Mouse (Mus musculus) CD4-positive, CD25-positive, alpha-beta regulatory T cell (primary cell): ENCODE data around the gene Myo9b. TPM values are rescaled to one million over a fixed set of nuclear protein-coding genes. Genes with fewer than 3 reads are reported as not detected.

Experiments used
- polyA plus RNA-seq: library from polyadenylated mRNA; unstranded; fragments of 100-300 nt; shearing (Covaris generic); gene quantifications from one replicate; pipeline ENCODE4 v1.2.1, GENCODE M21; 2017

Gene Myo9b
- 63.8 TPM for polyA plus RNA-seq

DNA sequence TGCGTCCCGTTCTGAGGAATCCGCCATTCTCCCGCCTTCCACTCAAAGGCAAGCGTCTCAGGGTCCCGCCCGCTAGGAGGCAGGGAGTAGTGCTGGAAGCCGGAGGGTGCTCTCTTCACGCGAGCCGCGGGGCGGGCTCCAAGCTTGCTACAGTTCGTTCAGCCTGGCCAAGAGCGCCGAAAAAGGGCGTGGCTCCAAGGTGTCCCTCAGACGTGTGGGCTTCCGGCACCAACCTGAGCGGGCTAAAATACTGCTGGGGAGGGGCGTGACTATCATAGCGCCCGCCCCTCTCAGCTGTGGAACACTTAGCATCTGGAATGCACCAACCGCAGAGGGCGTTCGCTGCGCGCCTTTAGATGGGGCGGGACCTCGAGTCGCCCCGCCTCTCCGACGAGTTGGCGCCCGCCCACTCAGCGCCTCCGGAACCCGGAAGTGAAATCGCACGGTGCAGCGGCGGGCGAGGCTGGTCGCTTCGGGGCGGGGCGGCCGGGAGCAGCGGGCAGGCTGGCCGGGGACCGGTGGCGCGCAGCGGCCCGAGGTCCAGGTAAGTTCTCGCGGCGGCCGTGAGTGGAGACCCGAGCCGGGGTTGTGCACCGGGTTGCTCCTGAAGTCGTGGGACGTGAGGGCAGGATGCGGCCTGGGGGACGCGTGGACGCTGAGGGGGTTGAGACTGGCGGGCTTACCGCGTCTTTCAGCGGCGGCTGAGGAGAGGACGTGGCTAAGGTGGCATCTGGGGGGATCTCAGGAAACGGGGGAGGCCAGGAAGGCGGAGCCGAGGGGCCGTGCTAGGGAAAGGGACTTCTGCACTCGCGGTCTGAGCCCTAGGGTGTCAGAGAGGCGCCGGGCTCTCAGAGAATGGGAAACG lies at the start of gene Myo9b, which contains the start of gene Haus8:
Gene Myo9b, plus strand, starts transcription at position 429 of the 865 bp plus-strand sequence.
Gene Haus8, minus strand, starts transcription at position 649 of the 865 bp plus-strand sequence.

DNA sequence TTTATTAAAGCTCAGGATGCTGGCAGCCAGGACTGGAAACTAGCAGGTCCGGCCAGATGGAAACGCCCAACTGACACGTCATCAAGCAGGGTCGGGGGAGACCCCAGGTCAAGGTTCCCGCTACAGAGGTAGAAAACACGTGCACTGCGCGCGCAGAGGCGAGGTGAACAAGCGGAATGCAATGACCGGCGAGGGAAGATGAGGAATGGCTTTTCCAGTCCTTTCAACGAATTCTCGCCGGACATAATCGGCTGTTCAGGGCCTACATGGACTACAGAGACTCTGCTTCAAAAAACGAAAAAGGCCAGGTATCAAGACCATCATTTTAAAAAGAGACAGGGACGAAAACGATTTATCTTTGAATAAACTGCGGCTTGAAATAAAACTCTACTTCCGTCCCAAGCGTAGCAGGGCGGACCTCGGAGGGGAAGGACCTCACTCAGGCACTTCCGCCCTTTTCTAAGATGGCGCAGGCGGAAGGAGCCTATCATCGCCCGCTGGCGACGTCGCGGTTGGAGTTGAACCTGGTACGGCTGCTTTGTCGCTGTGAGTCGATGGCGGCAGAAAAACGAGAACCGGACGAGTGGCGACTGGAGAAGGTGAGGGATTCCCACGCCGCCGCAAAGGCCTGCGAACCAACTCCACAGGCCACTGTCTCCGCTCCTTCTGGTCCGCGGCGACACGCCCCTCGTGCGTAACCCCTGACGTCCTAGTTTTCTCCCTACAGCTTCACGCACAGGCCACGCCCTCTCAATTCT lies 94.4 kb downstream of the Myo9b start, which contains the start of gene Use1:
Gene Use1, plus strand, starts transcription at position 78 of the 758 bp plus-strand sequence.

DNA sequence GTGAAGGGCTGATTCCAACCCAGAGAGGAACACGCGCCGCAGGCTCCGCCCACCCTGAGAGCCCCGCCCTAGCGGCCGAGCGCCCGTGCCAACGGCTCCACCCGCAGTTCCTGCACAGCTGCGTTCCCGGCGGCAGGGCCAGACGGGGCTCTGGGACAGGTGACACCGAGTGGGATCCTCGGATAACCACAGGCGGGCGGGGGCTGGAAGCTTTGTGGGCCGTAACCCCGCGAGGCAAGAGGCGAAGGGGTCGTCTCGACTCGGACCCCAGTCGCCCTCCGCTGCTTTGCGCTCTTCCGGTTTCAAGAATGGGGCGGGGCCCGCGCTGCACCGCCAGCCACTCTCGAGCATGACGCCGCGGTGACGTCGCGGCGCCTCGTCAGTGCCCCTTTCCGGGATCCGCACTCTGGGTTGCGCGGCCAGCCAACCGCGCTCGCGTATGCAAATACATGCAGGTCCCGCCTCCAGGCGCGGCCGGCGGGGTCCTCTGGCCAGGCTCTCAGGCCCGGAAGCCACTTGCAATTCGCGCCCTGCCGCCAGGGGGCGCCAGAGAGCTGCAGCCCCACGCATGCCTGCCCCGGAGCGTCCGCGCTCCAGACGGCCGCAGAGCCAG lies 98.8 kb downstream of the Myo9b start, which contains the start of gene Ocel1:
Gene Ocel1, plus strand, starts transcription at position 63 of the 613 bp plus-strand sequence.

DNA sequence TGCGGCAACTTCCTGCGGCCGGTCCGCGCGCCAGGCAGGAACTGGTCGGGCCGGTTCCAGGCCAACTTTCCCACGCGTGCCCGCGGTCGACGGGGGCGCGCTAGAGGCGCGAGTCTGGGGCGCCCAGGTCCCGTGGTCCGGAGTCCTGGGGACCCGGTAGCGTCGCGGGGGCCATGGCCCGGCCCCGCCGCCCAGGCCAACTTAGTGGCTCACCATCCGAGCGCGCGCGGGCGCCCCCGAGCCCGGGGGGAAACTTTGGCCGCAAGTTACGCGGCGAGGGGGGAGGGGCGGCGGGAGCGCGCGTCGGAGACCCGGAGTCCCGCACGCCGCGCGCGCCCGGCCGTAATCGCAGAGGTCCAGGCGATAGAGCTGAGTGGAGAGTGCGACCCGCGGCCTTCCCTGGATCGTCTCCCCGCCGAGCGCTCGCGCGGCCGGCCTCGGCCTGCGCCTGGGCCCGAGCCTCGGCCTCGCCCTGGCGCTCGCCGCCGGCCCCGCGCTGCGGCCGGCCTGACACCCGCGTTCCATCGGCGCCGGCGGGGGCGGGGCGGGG lies 109.0 kb downstream of the Myo9b start, which contains the start of gene Nr2f6:
Gene Nr2f6, minus strand, starts transcription at position 540 of the 550 bp plus-strand sequence.

DNA sequence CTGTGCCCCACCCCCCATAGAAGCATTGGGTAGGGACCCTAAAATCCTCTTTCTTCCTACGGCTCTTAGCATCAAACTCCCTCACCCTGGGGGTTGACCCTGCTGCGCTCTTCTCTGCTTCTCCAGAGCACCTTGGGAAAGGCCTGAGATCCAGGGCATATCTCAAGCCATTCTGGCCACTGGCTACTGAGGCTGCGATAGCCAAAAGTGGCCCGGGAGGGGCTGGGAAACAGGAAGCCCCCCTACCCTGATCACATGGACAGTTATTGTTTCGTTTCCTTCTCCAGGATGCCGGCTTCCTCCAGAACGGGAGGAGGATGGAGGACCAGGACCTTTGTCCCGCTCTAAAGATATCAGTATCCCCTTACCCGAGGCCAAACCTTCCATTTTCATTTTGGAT lies 123.1 kb downstream of the Myo9b start, which contains the start of gene Ushbp1:
Gene Ushbp1, minus strand, starts transcription at position 174 of the 400 bp plus-strand sequence.

DNA sequence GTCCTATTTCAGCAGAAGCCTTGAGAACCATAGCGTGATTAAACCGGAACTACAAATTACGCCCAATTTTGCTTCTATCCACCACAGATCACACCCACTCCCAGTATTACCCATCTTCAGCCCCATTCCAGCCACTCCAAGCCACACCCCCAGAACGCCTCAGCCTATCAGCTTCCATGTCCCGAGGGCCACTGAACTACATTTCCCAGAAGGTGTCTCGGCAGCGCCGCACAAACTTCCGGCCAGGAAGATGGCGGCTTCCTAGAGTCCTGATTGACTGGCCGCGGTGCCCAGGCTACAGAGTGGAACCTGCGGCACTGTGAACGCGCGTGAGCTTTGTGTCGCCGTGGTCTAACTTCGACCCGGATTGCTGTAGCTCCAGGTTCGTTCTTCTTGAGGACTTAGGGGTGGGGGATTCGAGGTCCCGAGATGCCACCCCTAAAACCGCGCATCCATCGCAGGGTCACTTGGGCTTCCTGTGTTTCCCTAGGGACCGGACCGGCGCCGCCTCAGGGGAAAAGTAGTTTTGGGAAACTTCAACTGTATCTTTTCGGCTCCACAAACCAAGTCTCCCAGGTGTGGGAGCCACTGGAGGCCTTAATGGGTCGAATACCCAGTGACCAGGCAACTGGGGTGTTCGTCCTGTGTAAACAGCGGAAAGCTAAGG lies 124.3 kb downstream of the Myo9b start, which contains the start of gene Babam1:
Gene Babam1, plus strand, starts transcription at position 223 of the 667 bp plus-strand sequence.

DNA sequence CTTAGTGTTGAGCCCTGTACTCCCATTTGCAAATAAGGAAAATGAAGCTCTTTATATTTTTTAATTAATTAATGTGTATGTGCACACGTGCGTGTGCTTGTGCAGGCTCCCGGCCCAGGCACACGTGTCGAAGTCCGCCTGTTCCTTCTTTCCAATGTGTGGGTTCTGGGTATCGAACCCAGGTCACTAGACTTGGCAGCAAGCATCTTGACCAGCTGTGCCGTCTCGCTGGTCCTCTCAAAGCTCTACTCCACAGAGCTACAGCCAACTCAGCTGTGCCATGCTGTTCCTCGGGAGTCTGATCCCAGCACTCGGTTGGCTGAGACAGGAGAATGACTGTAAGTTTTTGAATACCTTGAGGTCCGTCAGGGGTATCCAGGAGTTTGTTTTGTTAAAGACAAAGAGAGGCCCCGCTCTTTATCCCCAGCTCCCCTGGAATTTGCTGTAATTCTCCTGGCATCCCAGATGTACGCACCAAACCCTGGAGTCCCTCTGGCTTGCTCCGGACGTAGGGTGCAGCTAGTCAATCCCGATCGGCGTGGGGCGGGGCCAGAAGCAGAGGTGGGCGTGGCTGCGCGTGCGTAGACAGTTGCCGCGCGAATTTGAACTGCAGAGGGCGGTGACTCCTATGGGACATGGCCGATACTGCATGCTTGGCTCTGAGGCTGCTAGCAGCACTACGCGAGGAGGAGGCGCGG lies 133.0 kb downstream of the Myo9b start, which contains the start of gene Ankle1:
Gene Ankle1, plus strand, starts transcription at position 610 of the 698 bp plus-strand sequence.

Other genes starting within 250 kb of the Myo9b start
- gene Haus8, start 220 bp downstream of the Myo9b start, polyA plus RNA-seq = 36.5 TPM
- gene Use1, start 94.1 kb downstream of the Myo9b start, polyA plus RNA-seq = 143 TPM
- gene Ocel1, start 98.6 kb downstream of the Myo9b start, polyA plus RNA-seq = 19.0 TPM
- 8.1 TPM for gene Nr2f6, start 109.2 kb downstream of the Myo9b start, polyA plus RNA-seq
- 0.26 TPM for gene Ushbp1, start 123.1 kb downstream of the Myo9b start, polyA plus RNA-seq
- 116 TPM for gene Babam1, start 124.1 kb downstream of the Myo9b start, polyA plus RNA-seq
- gene Ankle1, start 133.3 kb downstream of the Myo9b start, polyA plus RNA-seq = 1.4 TPM
- 156 TPM for gene Abhd8, start 190.9 kb downstream of the Myo9b start, polyA plus RNA-seq
- 72.6 TPM for gene Mrpl34, start 192.2 kb downstream of the Myo9b start, polyA plus RNA-seq
- 106 TPM for gene Dda1, start 196.5 kb downstream of the Myo9b start, polyA plus RNA-seq
- 16.2 TPM for gene Ano8, start 213.2 kb downstream of the Myo9b start, polyA plus RNA-seq
- 10.7 TPM for gene Gtpbp3, start 215.4 kb downstream of the Myo9b start, polyA plus RNA-seq
- 0.55 TPM for gene Plvap, start 239.0 kb downstream of the Myo9b start, polyA plus RNA-seq